Mouse (Mus musculus) gastrocnemius, adult 2 months (tissue): ENCODE results near the gene Rbms1. TPM values are rescaled to one million over a fixed set of nuclear protein-coding genes. Genes with fewer than 3 reads are reported as not detected.

Experiments used
- DNase-seq: peaks from one replicate; pipeline ENCODE4 v3.0.0; 2022
- H3K27ac ChIP-seq: fragments of 200-600 bp; 2 replicates; pipeline ENCODE4 v1.8.1; 2022; ENCODE audit warnings: mild to moderate bottlenecking
- H3K4me3 ChIP-seq: fragments of 200-600 bp; 2 replicates; pipeline ENCODE4 v1.8.1; 2022; ENCODE audit warnings: mild to moderate bottlenecking, moderate library complexity
- CTCF ChIP-seq: fragments of 200-600 bp; IDR thresholded peaks from 2 replicates; pipeline ENCODE4 v1.8.1; 2022; ENCODE audit warnings: antibody characterized with exemption, mild to moderate bottlenecking, moderate library complexity
- intact Hi-C: fragments of 180-260 bp; cut with DNase I; formaldehyde crosslinking; loops from one replicate; pipeline ENCODE4 v1.15.1; 2025
- long read RNA-seq, 2 experiments: library from polyadenylated mRNA; stranded (forward); transcript quantifications; one replicate each; pipeline ENCODE4 v2.0.0; 2021
- total RNA-seq, 2 experiments: library from RNA; stranded (reverse); gene quantifications; 2 replicates each; pipeline ENCODE4 v1.2.3; 2021

Gene Rbms1
- 10 to 100 TPM; 17.2 to 27.8 TPM for total RNA-seq
- long read RNA-seq, experiment 1, partial matches to known transcripts: 0 of 12 reads
- long read RNA-seq, experiment 1, other reads (novel, unspliced or antisense): 10 of 12 reads
- long read RNA-seq, experiment 2, partial matches to known transcripts: 1 of 14 reads
- long read RNA-seq, experiment 2, other reads (novel, unspliced or antisense): 11 of 14 reads

GRCm38 (mm10) chr2:60962671-60963421 is at the start of gene Rbms1:
Gene Rbms1 (minus strand): TSS chr2:60963192.
- TF ChIP-seq CTCF: no peak
- peak within 1 kb of the TSS; percentile 80 for H3K4me3 ChIP-seq
- peak within 1 kb of the TSS; percentile 99 for H3K27ac ChIP-seq
- intact Hi-C loops: loop anchor here (5.0 kb wide), 4 partner anchors 56 to 439 kb away; partner anchors contain the start of gene Itgb6
- peak; percentile 84 for DNase-seq

GRCm38 (mm10) chr2:61012249-61012828 is 49.3 kb upstream of the Rbms1 start:
- no peak for TF ChIP-seq CTCF
- no peak for DNase-seq
- intact Hi-C loops: no loop called here
- no peak overlapping the region for H3K4me3 ChIP-seq
- H3K27ac ChIP-seq: no peak overlapping the region

- Histone ChIP-seq H3K27ac (no peak overlapping the region), H3K4me3 (no peak overlapping the region)
- intact Hi-C loops: no loop called here
- no peak for TF ChIP-seq CTCF
- no peak for DNase-seq
Observed at GRCm38 (mm10) chr2:60986286-60986685, 23.3 kb upstream of the Rbms1 start.

GRCm38 (mm10) chr2:60978538-60979313 is 15.7 kb upstream of the Rbms1 start:
- intact Hi-C loops: no loop called here
- Histone ChIP-seq H3K4me3 (no peak overlapping the region), H3K27ac (no peak overlapping the region)
- TF ChIP-seq CTCF: no peak
- DNase-seq: no peak

GRCm38 (mm10) chr2:60972189-60972814 is 9.3 kb upstream of the Rbms1 start:
- no peak for DNase-seq
- no peak overlapping the region for H3K27ac ChIP-seq
- TF ChIP-seq CTCF: no peak
- intact Hi-C loops: no loop called here
- H3K4me3 ChIP-seq: no peak overlapping the region

GRCm38 (mm10) chr2:60963616-60964015 is 624 bp upstream of the Rbms1 start:
- TF ChIP-seq CTCF: no peak
- Histone ChIP-seq H3K27ac (peak overlapping the region; percentile 99), H3K4me3 (peak overlapping the region; percentile 80)
- peak; percentile 17 for DNase-seq
- intact Hi-C loops: loop anchor here (5.0 kb wide), 4 partner anchors 56 to 439 kb away; partner anchors contain the start of gene Itgb6

GRCm38 (mm10) chr2:60962001-60962670 is 856 bp downstream of the Rbms1 start:
- DNase-seq: peak; percentile 86
- peak overlapping the region; percentile 99 for H3K27ac ChIP-seq
- TF ChIP-seq CTCF: no peak; the same call in 1 of the 2 replicates
- intact Hi-C loops: loop anchor here (5.0 kb wide), 4 partner anchors 55 to 440 kb away; partner anchors contain the start of gene Itgb6
- H3K4me3 ChIP-seq: peak overlapping the region; percentile 80

- no peak for DNase-seq
- intact Hi-C loops: loop anchor here (5.0 kb wide), 4 partner anchors 54 to 441 kb away; partner anchors contain the start of gene Itgb6
- Histone ChIP-seq H3K4me3 (peak overlapping the region; percentile 80), H3K27ac (peak overlapping the region; percentile 99)
- TF ChIP-seq CTCF: no peak
Observed at GRCm38 (mm10) chr2:60961281-60961680, 1.7 kb downstream of the Rbms1 start.

- no peak overlapping the region for H3K4me3 ChIP-seq
- intact Hi-C loops: no loop called here
- no peak for DNase-seq
Observed at GRCm38 (mm10) chr2:60948241-60948640, 14.8 kb downstream of the Rbms1 start.

GRCm38 (mm10) chr2:60947817-60948216 is 15.2 kb downstream of the Rbms1 start:
- no peak overlapping the region for H3K4me3 ChIP-seq
- DNase-seq: no peak
- no peak for TF ChIP-seq CTCF
- no peak overlapping the region; the same call in 1 of the 2 replicates for H3K27ac ChIP-seq
- intact Hi-C loops: no loop called here

More at GRCm38 (mm10) chr2:60948241-60948640, 14.8 kb downstream of the Rbms1 start:
- no peak overlapping the region; the same call in 1 of the 2 replicates for H3K27ac ChIP-seq
- TF ChIP-seq CTCF: no peak

- peak overlapping the region; percentile 74 for H3K27ac ChIP-seq
- intact Hi-C loops: no loop called here
- no peak for TF ChIP-seq CTCF
- DNase-seq: no peak
- H3K4me3 ChIP-seq: peak overlapping the region; percentile 74
Observed at GRCm38 (mm10) chr2:60940454-60940961, 22.5 kb downstream of the Rbms1 start.
